Mouse (Mus musculus): ENCODE measurements around the gene Zfp414. TPM values are rescaled to one million over a fixed set of nuclear protein-coding genes. Genes with fewer than 3 reads are reported as not detected.

Zfp414 gene
- polyA plus RNA-seq, 2 experiments, result 67.6 to 108 TPM

DNA sequence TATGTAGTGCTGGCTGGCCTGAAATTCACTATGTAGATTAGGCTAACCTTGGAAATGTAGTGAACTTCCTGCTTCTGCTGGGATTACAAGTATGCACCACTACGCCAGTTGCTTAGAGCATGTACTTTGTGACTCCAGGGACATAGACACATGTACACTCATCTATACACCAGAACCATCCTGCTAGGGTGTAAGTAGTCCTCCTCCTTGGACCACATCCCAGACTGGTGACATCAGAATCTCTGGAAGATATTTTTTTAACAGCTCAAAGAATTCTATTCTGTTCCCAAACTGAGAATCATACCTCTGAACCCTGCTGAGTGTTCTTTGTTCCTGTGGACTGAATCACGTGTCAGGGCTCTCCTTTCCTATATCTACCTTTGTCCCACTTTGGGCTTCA lies 8.1 kb downstream of the Zfp414 start:
- TF ChIP-seq POLR2A (IDR thresholded peaks at IDR 0.05; ENCODE audit: borderline replicate concordance, extremely low read depth, insufficient read depth, insufficient read length), result no peak
- Histone ChIP-seq H3K4me3 (replicated peaks; ENCODE audit: low read length) (no peak overlapping the region), H3K4me1 (ENCODE audit: control insufficient read depth, insufficient read depth, low read length) (no peaks in the 10 kb centered on the region), H3K9me3 (ENCODE audit: control insufficient read depth, low read length) (no peaks in the 10 kb centered on the region), H3K27me3 (ENCODE audit: control insufficient read depth, insufficient read depth, low read length) (no peaks in the 10 kb centered on the region), H3K4me2 (replicated peaks; ENCODE audit: low read depth, low read length, severe bottlenecking) (no peak overlapping the region), H3K36me3 (ENCODE audit: control insufficient read depth, insufficient read depth, low read length) (peaks cover 34% of the 10 kb centered on the region), H3K27ac (replicated peaks; ENCODE audit: low read depth, low read length) (no peak overlapping the region), H3K9ac (ENCODE audit: low read depth, low read length, severe bottlenecking) (no peak overlapping the region)
- ATAC-seq (ENCODE audit: low FRiP score, low read depth), result no peak
- DNase-seq (ENCODE audit: low spot score), result no peak
- WGBS, result 83% methylated on average over 2 of the region's 2 CpGs

GRCm38 (mm10) chr17:33637516-33638276 lies 8.8 kb downstream of the Zfp414 start, which contains the start of gene Pram1:
Gene Pram1, plus strand, starts transcription at chr17:33638056.
- peaks cover 34% of the 10 kb centered on the region for H3K36me3 ChIP-seq (ENCODE audit: control insufficient read depth, insufficient read depth, low read length)

DNA sequence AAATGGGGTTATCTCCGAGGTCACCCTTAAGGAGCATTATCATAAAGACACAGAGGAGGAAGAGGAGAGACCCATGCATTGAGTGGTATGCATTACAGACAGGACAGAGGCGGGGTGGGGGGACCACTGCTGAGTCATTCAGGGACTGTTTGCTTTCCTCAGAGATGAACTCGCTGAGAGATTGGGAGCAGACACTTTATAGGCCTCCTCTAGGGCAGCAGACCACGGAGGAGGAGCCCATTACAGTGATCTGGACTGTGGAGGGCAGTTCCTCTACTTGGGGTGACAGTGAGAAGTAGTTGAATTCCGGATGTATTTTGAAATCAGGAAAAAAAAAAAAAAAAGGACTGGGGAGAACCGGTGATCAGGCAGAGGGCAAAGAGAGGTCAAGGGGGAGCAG lies 10.9 kb downstream of the Zfp414 start:
- no peak overlapping the region for H3K27ac ChIP-seq (replicated peaks; ENCODE audit: low read depth, low read length)
- H3K36me3 ChIP-seq (ENCODE audit: control insufficient read depth, insufficient read depth, low read length), result peaks cover 44% of the 10 kb centered on the region
- DNase-seq (ENCODE audit: low spot score), result no peak
- no peaks in the 10 kb centered on the region for H3K27me3 ChIP-seq (ENCODE audit: control insufficient read depth, insufficient read depth, low read length)
- H3K4me1 ChIP-seq (ENCODE audit: control insufficient read depth, insufficient read depth, low read length), result no peaks in the 10 kb centered on the region
- H3K9ac ChIP-seq (ENCODE audit: low read depth, low read length, severe bottlenecking), result no peak overlapping the region
- no peaks in the 10 kb centered on the region for H3K9me3 ChIP-seq (ENCODE audit: control insufficient read depth, low read length)
- no peak overlapping the region for H3K4me3 ChIP-seq (replicated peaks; ENCODE audit: low read length)
- no peak for ATAC-seq (ENCODE audit: low FRiP score, low read depth)
- no peak overlapping the region for H3K4me2 ChIP-seq (replicated peaks; ENCODE audit: low read depth, low read length, severe bottlenecking)
- no peak for TF ChIP-seq POLR2A (IDR thresholded peaks at IDR 0.05; ENCODE audit: borderline replicate concordance, extremely low read depth, insufficient read depth, insufficient read length)
- WGBS, result 68% methylated on average over 6 of the region's 6 CpGs

More at GRCm38 (mm10) chr17:33637516-33638276, 8.8 kb downstream of the Zfp414 start, which contains the start of gene Pram1:
- H3K27ac ChIP-seq (replicated peaks; ENCODE audit: low read depth, low read length), result no peak within 1 kb of the TSS
- 94% methylated on average over 4 of the region's 4 CpGs for WGBS
- H3K27me3 ChIP-seq (ENCODE audit: control insufficient read depth, insufficient read depth, low read length), result no peaks in the 10 kb centered on the region
- ATAC-seq (ENCODE audit: low FRiP score, low read depth) (no peak), DNase-seq (ENCODE audit: low spot score) (no peak)
- no peak within 1 kb of the TSS for H3K4me2 ChIP-seq (replicated peaks; ENCODE audit: low read depth, low read length, severe bottlenecking)
- no peak within 1 kb of the TSS for H3K4me3 ChIP-seq (replicated peaks; ENCODE audit: low read length)
- H3K9ac ChIP-seq (ENCODE audit: low read depth, low read length, severe bottlenecking), result no peak within 1 kb of the TSS
- TF ChIP-seq POLR2A (IDR thresholded peaks at IDR 0.05; ENCODE audit: borderline replicate concordance, extremely low read depth, insufficient read depth, insufficient read length), result no peak
- no peaks in the 10 kb centered on the region for H3K9me3 ChIP-seq (ENCODE audit: control insufficient read depth, low read length)
- no peaks in the 10 kb centered on the region for H3K4me1 ChIP-seq (ENCODE audit: control insufficient read depth, insufficient read depth, low read length)

DNA sequence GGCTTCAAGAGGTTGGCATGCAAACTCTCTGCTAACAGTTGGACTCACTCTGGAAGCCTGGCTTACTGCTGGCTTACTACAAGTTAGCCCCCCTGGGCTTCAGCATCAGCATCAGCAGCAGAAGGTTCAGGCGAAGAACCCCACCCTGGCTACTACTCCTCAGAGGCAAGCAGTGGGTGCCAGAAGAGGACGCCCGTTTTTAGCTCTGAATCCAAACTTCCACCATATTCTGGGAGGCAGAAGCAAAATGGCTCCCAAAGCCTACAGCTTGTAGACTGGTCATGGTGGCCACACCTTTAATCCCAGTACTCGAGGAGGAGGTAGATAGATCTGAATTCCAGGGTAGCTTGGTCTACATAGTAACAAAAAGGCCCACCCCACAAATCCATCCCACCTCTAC lies 15.2 kb downstream of the Zfp414 start:
- 89% methylated on average over 4 of the region's 4 CpGs for WGBS

DNA sequence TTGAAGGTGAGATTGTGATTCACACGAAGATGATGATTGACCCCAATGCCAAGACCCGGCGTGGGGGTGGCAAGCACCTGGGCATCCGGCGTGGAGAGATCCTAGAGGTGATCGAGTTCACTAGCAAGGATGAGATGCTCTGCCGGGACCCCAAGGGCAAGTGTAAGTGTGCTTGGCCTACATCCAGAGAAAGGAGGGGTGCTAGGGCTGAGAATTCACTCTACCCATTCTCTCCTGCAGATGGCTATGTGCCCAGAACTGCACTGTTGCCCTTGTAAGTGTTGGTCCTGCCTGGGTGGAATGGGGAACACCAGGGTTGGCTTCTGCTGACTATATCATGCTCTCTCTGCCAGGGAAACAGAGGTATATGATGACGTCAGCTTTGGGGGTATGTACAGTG lies 16.2 kb downstream of the Zfp414 start:
- H3K36me3 ChIP-seq (ENCODE audit: control insufficient read depth, insufficient read depth, low read length), result peaks cover 78% of the 10 kb centered on the region
- no peaks in the 10 kb centered on the region for H3K9me3 ChIP-seq (ENCODE audit: control insufficient read depth, low read length)
- H3K27ac ChIP-seq (replicated peaks; ENCODE audit: low read depth, low read length), result no peak overlapping the region
- no peak for TF ChIP-seq POLR2A (IDR thresholded peaks at IDR 0.05; ENCODE audit: borderline replicate concordance, extremely low read depth, insufficient read depth, insufficient read length)
- 96% methylated on average over 8 of the region's 8 CpGs for WGBS
- no peaks in the 10 kb centered on the region for H3K4me1 ChIP-seq (ENCODE audit: control insufficient read depth, insufficient read depth, low read length)
- H3K4me2 ChIP-seq (replicated peaks; ENCODE audit: low read depth, low read length, severe bottlenecking), result no peak overlapping the region
- no peak overlapping the region for H3K9ac ChIP-seq (ENCODE audit: low read depth, low read length, severe bottlenecking)
- no peaks in the 10 kb centered on the region for H3K27me3 ChIP-seq (ENCODE audit: control insufficient read depth, insufficient read depth, low read length)
- ATAC-seq (ENCODE audit: low FRiP score, low read depth) (no peak), DNase-seq (ENCODE audit: low spot score) (no peak)
- H3K4me3 ChIP-seq (replicated peaks; ENCODE audit: low read length), result no peak overlapping the region

More for the DNA sequence above, 15.2 kb downstream of the Zfp414 start:
- Histone ChIP-seq H3K9me3 (ENCODE audit: control insufficient read depth, low read length) (no peaks in the 10 kb centered on the region), H3K27ac (replicated peaks; ENCODE audit: low read depth, low read length) (no peak overlapping the region), H3K4me2 (replicated peaks; ENCODE audit: low read depth, low read length, severe bottlenecking) (no peak overlapping the region), H3K4me1 (ENCODE audit: control insufficient read depth, insufficient read depth, low read length) (no peaks in the 10 kb centered on the region), H3K36me3 (ENCODE audit: control insufficient read depth, insufficient read depth, low read length) (peaks cover 68% of the 10 kb centered on the region), H3K9ac (ENCODE audit: low read depth, low read length, severe bottlenecking) (no peak overlapping the region), H3K4me3 (replicated peaks; ENCODE audit: low read length) (no peak overlapping the region), H3K27me3 (ENCODE audit: control insufficient read depth, insufficient read depth, low read length) (no peaks in the 10 kb centered on the region)
- ATAC-seq (ENCODE audit: low FRiP score, low read depth) (no peak), DNase-seq (ENCODE audit: low spot score) (no peak)
- no peak for TF ChIP-seq POLR2A (IDR thresholded peaks at IDR 0.05; ENCODE audit: borderline replicate concordance, extremely low read depth, insufficient read depth, insufficient read length)
